ENCODE assay signal across 8 mouse cellular contexts in the genomic region with DNA sequence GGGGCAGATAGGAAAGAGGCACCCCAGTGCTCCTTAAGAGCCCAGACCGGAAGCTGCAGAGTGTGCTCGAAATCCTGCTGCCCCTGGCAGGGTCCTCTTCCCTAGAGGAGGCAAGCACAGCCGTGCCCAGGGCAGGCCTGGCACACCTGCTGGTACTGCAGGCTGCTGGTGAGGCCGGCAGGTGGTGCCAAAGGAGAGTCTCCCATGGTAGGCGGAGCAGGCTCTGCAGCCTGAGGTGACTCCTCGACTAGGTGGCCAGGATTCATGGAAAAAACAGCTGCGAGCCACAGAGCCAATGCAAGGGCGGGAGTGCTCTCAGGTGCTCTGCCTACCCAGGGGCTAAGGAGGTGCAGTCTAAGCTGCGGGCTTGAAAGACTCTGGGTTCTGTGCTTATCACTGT. TPM values are rescaled to one million over a fixed set of nuclear protein-coding genes. Genes with fewer than 3 reads are reported as not detected.
A peak's percentile ranks its signal among the peaks of the same experiment; 100 is the strongest.
DNase-seq lines count a peak whose midpoint lies in the region; ATAC-seq and TF ChIP-seq lines count a peak whose summit lies in the region.

No protein-coding gene starts in this region.

- H3K9ac ChIP-seq in intestine, embryonic 16.5 days (ENCODE audit: low read depth, low read length): no peak overlapping the region
- no peak overlapping the region for H3K9ac ChIP-seq in stomach, embryonic 16.5 days (ENCODE audit: low read length)

- H3K27me3 ChIP-seq in intestine, embryonic 16.5 days (replicated peaks; ENCODE audit: control insufficient read depth, insufficient read depth, low read length): no peaks in the 10 kb centered on the region
- no peaks in the 10 kb centered on the region for H3K27me3 ChIP-seq in stomach, embryonic 16.5 days (ENCODE audit: control insufficient read depth, insufficient read depth, low read length)

- no peak for TF ChIP-seq POLR2A in lung, adult 2 months (IDR thresholded peaks at IDR 0.05; ENCODE audit: borderline replicate concordance, extremely low read depth, low read depth, low read length)

- DNase-seq in heart, postnatal 14 days: peak; percentile 36 to 62
- no peak for DNase-seq in heart, adult 9 months (ENCODE audit: low spot score in 2 of 2)
- DNase-seq in MN1 (ENCODE audit: low spot score): peak; percentile 63
- peak; percentile 79 for DNase-seq in cerebellum, adult 8-10 months
- peak; percentile 41 for DNase-seq in lung, adult 2 months
- DNase-seq in spleen, postnatal 10 days (ENCODE audit: low spot score in 2 of 2): no peak

- intact Hi-C loops in heart, postnatal 14 days (cut with DNase I): loop anchor here (2.0 kb wide), 1 partner anchor 118 kb away; no protein-coding TSS in a partner anchor

- no peak overlapping the region for H3K4me3 ChIP-seq in intestine, embryonic 16.5 days (ENCODE audit: low read length)
- H3K4me3 ChIP-seq in lung, adult 2 months (replicated peaks; ENCODE audit: extremely low read depth, low read depth, low read length): no peak overlapping the region
- H3K4me3 ChIP-seq in stomach, embryonic 16.5 days (replicated peaks; ENCODE audit: low read length): no peak overlapping the region

- TF ChIP-seq CTCF in lung, adult 2 months (IDR thresholded peaks at IDR 0.05; ENCODE audit: insufficient read depth, low read length): peak; percentile 53

- peaks cover 11% of the 10 kb centered on the region for H3K4me1 ChIP-seq in intestine, embryonic 16.5 days (ENCODE audit: control insufficient read depth, insufficient read depth, low read length)
- H3K4me1 ChIP-seq in lung, adult 2 months (ENCODE audit: control insufficient read depth, insufficient read depth, low read length): no peaks in the 10 kb centered on the region
- no peaks in the 10 kb centered on the region for H3K4me1 ChIP-seq in stomach, embryonic 16.5 days (ENCODE audit: control insufficient read depth, insufficient read depth, low read length)

- H3K4me2 ChIP-seq in intestine, embryonic 16.5 days (ENCODE audit: low read depth, low read length): no peak overlapping the region
- H3K4me2 ChIP-seq in stomach, embryonic 16.5 days (ENCODE audit: low read depth, low read length): no peak overlapping the region

- H3K9me3 ChIP-seq in intestine, embryonic 16.5 days (ENCODE audit: control insufficient read depth, low read length): no peaks in the 10 kb centered on the region
- H3K9me3 ChIP-seq in stomach, embryonic 16.5 days (replicated peaks; ENCODE audit: control insufficient read depth, low read length): no peaks in the 10 kb centered on the region

- H3K27ac ChIP-seq in intestine, embryonic 16.5 days (ENCODE audit: low read length): no peak overlapping the region
- no peak overlapping the region for H3K27ac ChIP-seq in stomach, embryonic 16.5 days (ENCODE audit: low read length)

- no peaks in the 10 kb centered on the region for H3K36me3 ChIP-seq in intestine, embryonic 16.5 days (ENCODE audit: control insufficient read depth, insufficient read depth, low read length)
- H3K36me3 ChIP-seq in stomach, embryonic 16.5 days (ENCODE audit: control insufficient read depth, insufficient read depth, low read length): no peaks in the 10 kb centered on the region

- 42% methylated on average over 9 of the region's 9 CpGs for WGBS in intestine, embryonic 16.5 days
- WGBS in lung, adult 2 months: 45% methylated on average over 9 of the region's 9 CpGs
- WGBS in stomach, embryonic 16.5 days: 35% methylated on average over 9 of the region's 9 CpGs

- ATAC-seq in intestine, embryonic 16.5 days: peak; percentile 65; the same call in 1 of the 2 replicates
- peak; percentile 74; the same call in 1 of the 2 replicates for ATAC-seq in stomach, embryonic 16.5 days (ENCODE audit: insufficient read depth, low FRiP score)

RNA-seq across cellular contexts. Expression of a gene that starts 10.4 kb away (rescaled TPM):
- under 1 TPM; 0.45 to 0.59 TPM for total RNA-seq in heart, postnatal 14 days (2021)
- polyA plus RNA-seq in intestine, embryonic 16.5 days (2015; fragmentation: Nextera tagmentation; extraction: Ambion mirVana): 1.3 and 1.6 TPM in 2 replicates
- polyA plus RNA-seq in lung, adult 2 months (2012; rRNA removed): 2.0 and 3.3 TPM in 2 replicates
- 1.5 and 2.1 TPM in 2 replicates for polyA plus RNA-seq in stomach, embryonic 16.5 days (2015; fragmentation: Nextera tagmentation; extraction: Ambion mirVana)

RNA-seq across cellular contexts. Expression of a gene that starts 10.6 kb away (rescaled TPM):
- total RNA-seq in heart, postnatal 14 days (2021): 10 to 100 TPM; 63.3 to 66.1 TPM
- 167 TPM in 2 replicates for polyA plus RNA-seq in intestine, embryonic 16.5 days (2015; fragmentation: Nextera tagmentation; extraction: Ambion mirVana)
- polyA plus RNA-seq in lung, adult 2 months (2012; rRNA removed): 321 and 332 TPM in 2 replicates
- polyA plus RNA-seq in stomach, embryonic 16.5 days (2015; fragmentation: Nextera tagmentation; extraction: Ambion mirVana): 110 and 125 TPM in 2 replicates

RNA-seq across cellular contexts. Expression of a gene that starts 28.1 kb away (rescaled TPM):
- total RNA-seq in heart, postnatal 14 days (2021): 10 to 100 TPM; 44.6 to 45.9 TPM
- polyA plus RNA-seq in intestine, embryonic 16.5 days (2015; fragmentation: Nextera tagmentation; extraction: Ambion mirVana): 73.7 and 84.9 TPM in 2 replicates
- polyA plus RNA-seq in lung, adult 2 months (2012; rRNA removed): 82.2 and 125 TPM in 2 replicates
- polyA plus RNA-seq in stomach, embryonic 16.5 days (2015; fragmentation: Nextera tagmentation; extraction: Ambion mirVana): 28.0 and 28.3 TPM in 2 replicates

RNA-seq across cellular contexts. Expression of a gene that starts 30.0 kb away (rescaled TPM):
- not detected for total RNA-seq in heart, postnatal 14 days (2021)
- 0.78 and 2.5 TPM in 2 replicates for polyA plus RNA-seq in intestine, embryonic 16.5 days (2015; fragmentation: Nextera tagmentation; extraction: Ambion mirVana)
- 2.6 and 2.8 TPM in 2 replicates for polyA plus RNA-seq in lung, adult 2 months (2012; rRNA removed)
- polyA plus RNA-seq in stomach, embryonic 16.5 days (2015; fragmentation: Nextera tagmentation; extraction: Ambion mirVana): 0.36 TPM in 1 of 2 replicates, not detected in the other

RNA-seq across cellular contexts. Expression of a gene that starts 30.8 kb away (rescaled TPM):
- 10 to 100 TPM; 15.2 to 20.6 TPM for total RNA-seq in heart, postnatal 14 days (2021)
- polyA plus RNA-seq in intestine, embryonic 16.5 days (2015; fragmentation: Nextera tagmentation; extraction: Ambion mirVana): 69.8 and 82.7 TPM in 2 replicates
- polyA plus RNA-seq in lung, adult 2 months (2012; rRNA removed): 5.7 and 7.5 TPM in 2 replicates
- polyA plus RNA-seq in stomach, embryonic 16.5 days (2015; fragmentation: Nextera tagmentation; extraction: Ambion mirVana): 43.5 and 56.6 TPM in 2 replicates

Comparison
In these comparisons a context has a peak if more than half of its experiments do, and no peak if none do; other contexts are left out.
1. DNase-seq: peak in heart, postnatal 14 days (2 of 2), MN1 (single experiment), cerebellum, adult 8-10 months (single experiment) and lung, adult 2 months (single experiment); none in heart, adult 9 months (0 of 2) and spleen, postnatal 10 days (0 of 2).